Mouse (Mus musculus) heart, postnatal 36 days (tissue): ENCODE results near the gene Ap3m1. TPM values are rescaled to one million over a fixed set of nuclear protein-coding genes. Genes with fewer than 3 reads are reported as not detected.
"Not testable (repeated sequence)": the region's sequence is repeated elsewhere in the genome, so short reads cannot be mapped to it uniquely, and the experiment has no call there.

Source experiments
- DNase-seq, 2 experiments: peaks; one replicate each; pipeline ENCODE4 v3.0.0; 2021 to 2022
- intact Hi-C: fragments of 180-260 bp; cut with DNase I; formaldehyde crosslinking; loops from one replicate; pipeline ENCODE4 v1.15.1; 2025
- total RNA-seq, 2 experiments: library from RNA; stranded (reverse); gene quantifications; 2 replicates each; pipeline ENCODE4 v1.2.3; 2021

The Ap3m1 gene
- total RNA-seq, result 10 to 100 TPM; 58.0 to 62.9 TPM

DNA sequence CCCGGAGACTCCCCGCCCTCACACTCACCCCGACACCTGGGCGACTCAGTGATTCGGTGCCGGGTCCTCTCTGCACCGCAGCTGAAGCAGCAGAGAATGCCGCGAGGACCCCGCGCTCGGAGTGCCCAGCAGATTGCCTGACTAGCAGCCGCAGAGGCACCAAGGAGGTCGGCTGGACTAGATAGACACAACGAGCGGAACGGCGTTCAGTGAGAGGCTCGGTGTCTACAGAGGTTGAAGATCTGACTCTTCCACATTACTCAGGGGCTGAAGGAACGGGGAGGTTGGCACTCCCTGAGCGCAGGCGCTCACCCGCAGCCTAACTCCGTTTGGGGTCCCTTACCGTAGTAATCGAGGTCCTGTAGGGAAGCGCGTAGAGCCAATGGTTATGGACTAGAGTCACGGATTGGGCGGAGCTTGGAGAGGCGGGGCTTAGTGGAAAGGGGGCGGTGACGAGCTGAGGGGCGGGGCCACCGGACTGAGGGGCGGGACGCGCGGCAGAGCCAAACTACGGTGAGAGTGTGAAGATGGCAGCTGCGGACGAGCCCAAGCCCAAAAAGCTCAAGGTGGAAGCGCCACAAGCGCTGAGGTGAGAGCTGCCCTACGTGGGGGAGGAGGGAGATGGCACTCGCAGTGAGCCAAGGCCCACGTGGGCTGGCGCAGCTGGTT lies at the start of gene Ap3m1, which contains the start of gene Adk:
TSS of gene Ap3m1 (minus strand) at position 397 of the 669 bp plus-strand sequence.
TSS of gene Adk (plus strand) at position 463 of the 669 bp plus-strand sequence.
- DNase-seq, result peak; percentile 95 to 97
- intact Hi-C loops, result no loop called here

DNA sequence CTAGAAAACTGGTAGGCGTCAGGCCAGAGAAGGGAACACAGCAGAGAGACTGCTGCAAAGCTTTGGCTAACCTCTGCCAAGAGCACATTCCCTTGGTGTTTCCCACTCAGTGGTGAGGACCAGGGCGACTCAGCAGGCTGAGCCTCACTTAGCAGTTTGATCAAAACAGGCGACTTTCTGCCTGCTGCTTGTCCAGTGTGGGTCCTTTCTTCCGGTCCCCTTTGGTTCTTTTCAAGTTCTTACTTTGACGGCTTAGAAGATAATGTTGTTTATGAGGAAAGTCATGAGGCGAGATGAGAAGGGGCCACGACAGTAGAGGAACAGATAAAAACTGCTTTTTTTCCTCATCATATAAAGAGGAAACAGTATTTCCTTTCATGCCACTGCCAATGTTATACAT lies 49.3 kb upstream of the Ap3m1 start:
- intact Hi-C loops, result no loop called here
- DNase-seq, result peak; percentile 44 to 55

DNA sequence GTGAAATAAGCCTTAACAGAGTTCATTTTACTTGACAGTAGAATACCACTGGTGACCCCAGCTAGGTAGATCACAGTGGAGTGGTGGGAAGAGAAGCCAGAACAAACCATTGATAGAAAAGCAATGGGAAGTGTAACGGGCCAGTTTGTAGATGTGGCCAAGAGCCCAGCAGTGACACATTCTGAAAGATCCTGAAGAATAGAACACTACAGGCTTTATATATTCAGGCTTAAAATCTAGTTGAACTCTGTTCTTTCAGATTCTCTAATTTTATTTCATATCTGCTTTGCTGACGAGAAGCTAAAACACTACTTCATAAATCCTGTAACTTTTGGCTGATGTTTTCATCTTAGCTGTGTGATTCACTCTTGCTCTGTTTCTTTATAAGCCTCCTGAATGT lies 48.6 kb upstream of the Ap3m1 start:
- intact Hi-C loops, result no loop called here
- DNase-seq, result no peak

DNA sequence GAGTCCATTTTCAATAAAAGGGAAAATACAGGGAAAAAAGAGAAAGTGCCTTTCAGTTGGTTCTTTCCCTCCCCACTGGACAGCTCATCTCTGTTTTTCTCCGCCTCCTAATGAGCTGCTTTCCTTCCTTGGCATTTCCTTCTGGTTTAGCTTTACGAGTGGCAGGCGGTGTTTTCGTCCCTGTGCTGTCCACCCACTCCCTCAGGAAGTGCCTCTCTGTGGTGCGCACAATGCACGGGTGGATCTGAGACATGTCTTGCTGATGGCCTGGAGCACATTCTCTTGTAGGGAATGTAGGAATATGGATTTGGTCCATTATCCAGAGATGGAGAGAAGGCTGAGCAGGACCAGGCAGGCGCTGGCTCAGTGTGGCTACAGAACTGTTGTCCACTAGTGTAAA lies 47.1 kb upstream of the Ap3m1 start:
- intact Hi-C loops, result no loop called here
- DNase-seq, result no peak

DNA sequence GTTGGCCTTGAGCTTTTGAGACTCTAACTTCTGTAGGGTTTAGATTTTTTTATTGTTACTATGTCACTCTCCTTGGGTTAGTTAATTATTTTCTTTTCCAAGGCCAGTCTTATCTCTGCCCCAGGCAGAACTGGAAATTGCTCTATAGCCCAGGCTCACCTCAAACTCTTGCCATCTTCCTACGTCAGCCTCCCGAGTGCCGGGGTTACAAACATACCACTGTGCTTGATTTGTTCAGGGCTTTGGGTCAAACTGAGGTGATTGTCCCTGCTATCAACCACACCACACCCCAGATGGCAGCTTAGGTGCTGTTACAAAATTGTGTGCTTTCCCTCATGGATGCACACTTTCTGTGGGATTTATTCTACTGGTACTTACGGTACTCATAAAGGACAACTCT lies 44.4 kb upstream of the Ap3m1 start:
- DNase-seq, result no peak
- intact Hi-C loops, result no loop called here

DNA sequence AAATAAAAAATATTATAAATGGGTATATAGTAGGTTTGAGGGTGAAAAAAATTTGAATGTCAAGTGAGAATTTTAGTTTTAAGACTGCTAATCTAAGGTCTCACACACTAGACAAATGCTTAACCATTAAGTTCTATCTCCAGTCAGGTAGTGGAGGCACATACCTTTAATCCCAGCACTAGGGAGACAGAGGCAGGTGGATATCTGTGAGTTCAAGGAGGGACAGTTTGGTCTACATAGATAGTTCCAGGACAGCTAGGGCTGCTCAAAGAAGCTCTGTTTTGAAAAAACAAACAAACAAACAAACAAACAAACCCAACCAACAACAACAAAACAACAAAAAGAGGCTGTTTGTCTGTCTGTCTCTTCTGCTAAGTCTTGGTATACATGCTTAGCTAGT lies 44.0 kb upstream of the Ap3m1 start:
- no peak for DNase-seq
- intact Hi-C loops, result no loop called here

DNA sequence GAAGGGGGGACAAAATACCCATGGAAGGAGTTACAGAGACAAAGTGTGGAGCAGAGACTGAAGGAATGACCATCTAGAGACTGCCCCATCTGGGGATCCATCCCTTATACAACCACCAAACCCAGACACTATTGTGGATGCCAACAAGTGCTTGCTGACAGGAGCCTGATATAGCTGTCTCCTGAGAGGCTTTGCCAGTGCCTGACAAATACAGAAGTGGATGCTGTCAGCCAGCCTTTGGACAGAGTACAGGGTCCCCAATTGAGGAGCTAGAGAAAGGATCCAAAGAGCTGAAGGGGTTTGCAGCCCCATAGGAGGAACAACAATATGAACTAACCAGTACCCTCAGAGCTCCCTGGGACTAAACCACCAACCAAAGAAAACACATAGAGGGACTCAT lies 41.9 kb upstream of the Ap3m1 start:
- DNase-seq, intact Hi-C loops: not testable (repeated sequence)

DNA sequence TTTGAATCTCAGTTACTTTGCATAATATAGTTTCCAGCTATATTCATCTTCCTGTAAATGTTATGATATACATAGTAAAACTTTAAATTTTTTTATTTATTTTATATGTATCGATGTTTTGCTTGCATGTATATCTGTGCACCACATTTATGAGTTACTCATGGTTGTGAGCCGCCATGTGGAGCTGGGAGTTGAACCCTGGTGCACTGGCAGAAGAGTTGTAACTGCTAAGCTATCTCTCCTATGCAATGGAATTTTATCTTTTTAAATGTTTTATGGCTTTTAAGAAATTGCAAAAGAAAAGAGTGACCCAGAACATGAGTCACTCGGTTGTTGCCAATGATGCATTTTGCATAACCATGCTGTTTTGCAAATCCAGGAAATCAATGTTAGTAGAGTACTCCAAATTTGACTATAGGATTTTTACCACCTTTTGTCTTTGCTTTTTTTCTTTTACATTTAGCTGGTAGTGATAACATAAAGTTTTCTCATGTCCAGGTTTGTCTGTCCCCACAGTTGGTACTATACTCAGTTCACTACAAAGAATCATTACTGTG lies 38.7 kb upstream of the Ap3m1 start:
- intact Hi-C loops, result no loop called here
- DNase-seq, result no peak

DNA sequence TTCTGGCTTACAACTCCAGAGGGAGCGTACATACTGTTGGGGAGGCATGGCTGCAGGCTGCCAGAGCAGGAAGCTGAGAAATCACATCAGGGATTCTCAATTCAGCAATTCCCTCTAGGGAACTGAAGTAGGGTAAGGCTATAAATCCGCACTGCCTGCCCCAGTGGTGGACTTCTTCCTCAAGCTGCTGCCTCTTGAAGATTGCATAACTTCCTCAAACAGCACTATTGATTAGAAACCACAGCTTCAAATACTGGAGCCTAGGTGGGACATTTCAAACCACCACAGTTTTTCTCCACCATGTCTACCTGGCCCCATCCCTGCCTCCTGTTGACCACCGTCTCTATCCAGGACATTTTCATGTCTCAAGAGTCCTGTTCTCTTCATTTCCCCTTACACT lies 38.1 kb upstream of the Ap3m1 start:
- intact Hi-C loops, result no loop called here
- DNase-seq, result no peak

DNA sequence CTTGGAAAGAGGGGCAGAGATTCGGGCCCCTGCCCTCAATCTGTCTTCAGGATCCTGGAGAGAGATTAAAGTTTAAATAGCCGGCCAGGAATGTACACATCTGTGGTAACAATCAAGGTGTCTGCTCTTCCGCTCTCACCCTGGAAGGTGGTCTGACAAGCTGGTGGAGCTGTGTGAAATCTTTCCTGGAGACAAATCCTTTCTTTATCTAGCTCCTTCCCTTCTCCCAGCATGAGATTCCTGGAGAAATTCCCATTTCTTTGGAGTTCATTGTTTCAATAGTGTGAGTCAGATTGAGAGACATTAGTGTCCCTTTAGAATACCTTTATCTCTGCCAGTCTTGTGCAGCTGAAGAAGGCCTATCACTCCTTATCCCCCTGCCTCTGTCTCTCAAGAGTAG lies 36.4 kb upstream of the Ap3m1 start:
- DNase-seq, result no peak
- intact Hi-C loops, result no loop called here

DNA sequence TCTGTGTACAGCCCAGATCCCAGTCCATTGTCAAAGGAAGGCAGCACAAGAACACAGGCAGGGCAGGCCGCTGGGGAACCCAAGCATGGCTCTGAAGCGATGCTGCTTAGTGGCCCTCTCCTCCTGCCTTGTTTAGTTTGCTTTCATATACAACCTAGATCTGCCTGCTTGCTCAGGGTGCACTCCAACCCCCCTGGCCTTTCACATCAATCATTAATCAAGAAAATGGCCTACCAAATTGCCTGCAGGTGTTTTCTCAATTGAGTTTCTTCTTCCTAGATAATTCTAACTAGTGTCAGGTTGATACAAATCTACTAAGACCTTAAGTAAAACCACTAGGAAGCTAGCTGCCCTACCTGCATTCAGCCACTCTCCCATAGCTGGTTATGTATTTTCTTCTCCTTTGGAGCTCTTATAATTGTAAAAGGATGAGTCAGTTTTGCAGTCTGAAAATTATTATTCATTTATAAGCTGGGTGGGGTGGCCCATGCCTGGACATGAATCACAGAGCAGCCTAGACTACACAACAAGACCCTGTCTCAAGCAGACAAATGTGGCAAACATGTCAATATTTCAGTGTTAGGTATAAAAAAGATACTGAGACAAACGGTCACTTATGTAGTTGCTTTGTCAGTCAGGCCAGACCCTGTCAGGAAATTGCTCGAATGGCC lies 35.2 kb upstream of the Ap3m1 start:
- intact Hi-C loops, result no loop called here
- DNase-seq, result no peak

DNA sequence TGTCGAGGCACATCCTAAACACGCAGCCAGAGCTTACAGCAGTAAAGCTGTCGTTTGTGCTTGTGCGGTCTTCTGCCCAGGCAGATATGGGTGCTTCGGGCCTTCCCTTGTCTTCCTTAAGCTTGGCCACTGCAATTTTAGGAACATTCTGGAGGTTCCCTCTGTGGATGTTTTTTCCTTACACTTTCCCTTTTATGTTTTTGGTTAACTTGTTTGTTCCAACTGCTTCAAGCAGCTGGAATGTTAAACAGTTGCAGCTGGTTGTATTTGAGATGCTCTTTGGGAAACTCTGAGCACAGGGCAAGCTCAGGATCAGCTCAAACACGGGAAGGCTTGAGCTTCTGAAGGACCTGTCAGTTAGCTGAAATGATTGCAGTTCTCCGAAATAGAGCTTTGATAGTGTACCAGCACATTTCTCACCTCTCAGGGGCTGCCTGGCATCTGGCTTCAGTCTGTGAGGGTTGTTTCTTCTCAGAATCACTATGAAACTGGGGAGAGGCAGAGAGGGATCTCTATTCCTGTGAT lies 34.6 kb upstream of the Ap3m1 start:
- intact Hi-C loops, result no loop called here

DNA sequence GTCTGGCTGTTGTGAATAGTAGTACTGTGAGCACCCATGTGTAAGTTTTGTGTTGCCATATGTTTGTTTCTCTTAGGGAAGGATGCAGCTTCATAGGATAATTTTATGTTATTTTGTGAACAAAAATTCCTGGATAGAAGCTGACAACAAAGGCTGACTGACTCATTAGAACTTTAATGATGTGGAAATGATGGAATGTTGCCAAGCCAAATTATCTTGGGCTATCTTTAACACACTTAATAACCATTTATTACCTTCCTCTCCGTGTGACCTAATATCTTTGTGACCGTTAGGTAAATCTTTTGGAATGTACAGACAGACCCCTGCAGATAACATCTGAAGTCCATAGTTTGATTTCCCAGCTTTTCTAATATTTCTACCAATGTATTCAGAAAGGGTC lies 33.8 kb upstream of the Ap3m1 start:
- intact Hi-C loops, result no loop called here

More for the DNA sequence above, 34.6 kb upstream of the Ap3m1 start:
- no peak for DNase-seq

DNA sequence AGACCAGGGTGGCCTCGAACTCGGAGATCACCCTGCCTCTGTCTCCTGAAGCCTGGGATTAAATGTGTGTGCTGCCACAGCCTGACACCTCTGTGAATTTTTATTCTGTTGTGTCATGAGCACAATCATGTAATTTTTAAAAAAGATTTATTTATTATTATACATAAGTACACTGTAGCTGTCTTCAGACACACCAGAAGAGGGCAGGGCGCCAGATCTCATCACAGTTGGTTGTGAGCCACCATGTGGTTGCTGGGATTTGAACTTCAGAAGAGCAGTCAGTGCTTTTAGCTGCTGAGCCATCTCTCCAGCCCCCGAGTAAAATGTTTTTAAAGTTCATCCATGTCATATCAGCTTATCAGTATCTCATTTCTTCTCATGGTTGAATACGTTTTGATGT lies 33.4 kb upstream of the Ap3m1 start:
- intact Hi-C loops, result no loop called here
- no peak for DNase-seq

More for the DNA sequence above, 33.8 kb upstream of the Ap3m1 start:
- no peak for DNase-seq

DNA sequence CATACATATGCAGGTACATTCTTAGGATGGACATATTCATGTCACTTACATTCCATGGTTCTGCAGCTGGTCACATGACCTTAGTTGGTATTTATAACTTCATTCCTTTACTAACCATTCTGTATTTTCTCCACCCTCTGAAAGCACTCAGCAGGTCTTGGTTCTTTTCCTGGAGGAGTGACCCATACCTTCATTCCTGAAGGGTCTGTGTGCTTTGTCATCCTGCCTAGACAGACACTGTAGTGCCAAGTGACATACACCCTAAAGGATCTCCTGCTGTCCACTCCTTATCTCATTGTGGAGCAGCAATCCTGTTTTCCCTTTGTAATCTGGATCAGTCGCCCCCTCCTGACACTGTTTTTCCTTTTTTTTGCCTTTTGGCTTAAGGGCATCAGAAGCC lies 30.5 kb upstream of the Ap3m1 start:
- no peak for DNase-seq
- intact Hi-C loops, result no loop called here

DNA sequence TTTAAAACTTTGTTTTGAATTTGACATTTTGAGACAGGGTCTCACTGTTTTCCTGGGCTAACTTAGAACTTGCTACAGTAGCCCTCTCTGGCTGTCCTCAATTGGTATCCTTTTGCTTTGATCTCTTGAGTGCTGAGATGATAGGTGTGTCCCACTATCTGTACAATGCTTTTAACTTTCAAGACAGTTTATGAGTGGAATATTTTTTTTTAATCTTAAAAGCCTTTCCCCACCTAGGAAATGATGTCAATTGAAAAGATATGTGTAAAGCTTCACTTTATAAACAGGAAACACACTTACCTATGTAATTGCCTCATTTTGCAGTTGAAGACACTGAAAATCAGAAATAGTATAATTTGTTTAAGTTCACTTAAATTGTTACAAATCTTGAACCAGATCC lies 26.2 kb upstream of the Ap3m1 start:
- no peak for DNase-seq
- intact Hi-C loops, result no loop called here

DNA sequence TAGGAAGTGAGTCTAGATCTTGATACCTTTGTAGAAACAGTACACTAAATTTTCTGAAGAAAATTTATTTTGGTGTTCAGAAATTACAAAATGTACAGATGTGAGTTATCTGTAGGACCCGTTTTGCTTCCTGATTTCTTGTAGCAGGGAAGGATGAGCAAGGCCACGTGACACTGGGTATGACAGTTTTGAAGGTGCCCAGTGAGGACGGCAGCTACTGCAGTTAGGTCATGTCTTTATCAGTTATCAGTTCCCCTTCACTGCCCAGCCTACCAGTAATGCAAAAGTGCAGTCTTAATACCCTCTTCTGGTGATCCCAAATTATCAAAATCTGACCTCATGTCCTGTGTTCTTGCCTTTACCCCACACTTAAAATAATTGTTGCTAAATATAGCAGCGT lies 25.6 kb upstream of the Ap3m1 start:
- intact Hi-C loops, result no loop called here
- no peak for DNase-seq

DNA sequence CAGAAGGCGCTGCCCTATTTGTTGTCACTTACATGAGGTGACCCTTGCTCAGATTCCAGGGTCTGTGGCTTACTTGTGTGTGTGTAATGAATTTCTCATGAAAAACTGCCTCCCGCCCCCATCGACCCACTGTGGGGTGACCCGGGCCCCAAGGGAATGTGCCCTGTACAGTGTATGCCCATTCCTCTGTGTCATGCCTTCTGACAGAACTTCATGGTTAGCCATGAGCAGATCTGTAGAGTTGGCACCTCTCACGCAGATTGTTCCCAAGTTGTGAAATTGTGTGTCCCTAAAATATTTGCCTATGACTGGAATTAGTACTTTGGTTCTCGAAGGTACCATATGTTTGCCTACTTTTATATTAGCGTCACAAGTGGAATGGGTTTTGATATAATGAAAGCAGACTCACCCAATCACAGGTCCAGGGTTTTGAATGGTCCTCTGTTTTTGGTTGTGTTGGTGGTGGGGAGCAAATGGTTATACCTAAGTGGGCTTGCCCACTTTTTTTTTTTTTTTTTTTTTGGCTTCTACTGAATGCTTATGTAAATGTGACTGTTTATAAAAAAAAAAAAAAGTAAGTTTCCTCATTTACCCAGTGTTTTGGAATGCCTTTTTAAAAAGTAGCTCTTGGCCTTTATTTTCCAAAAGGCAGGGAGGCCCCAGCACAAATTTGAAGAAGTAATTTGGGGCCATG lies 24.3 kb upstream of the Ap3m1 start:
- intact Hi-C loops, result no loop called here
- DNase-seq, result no peak

DNA sequence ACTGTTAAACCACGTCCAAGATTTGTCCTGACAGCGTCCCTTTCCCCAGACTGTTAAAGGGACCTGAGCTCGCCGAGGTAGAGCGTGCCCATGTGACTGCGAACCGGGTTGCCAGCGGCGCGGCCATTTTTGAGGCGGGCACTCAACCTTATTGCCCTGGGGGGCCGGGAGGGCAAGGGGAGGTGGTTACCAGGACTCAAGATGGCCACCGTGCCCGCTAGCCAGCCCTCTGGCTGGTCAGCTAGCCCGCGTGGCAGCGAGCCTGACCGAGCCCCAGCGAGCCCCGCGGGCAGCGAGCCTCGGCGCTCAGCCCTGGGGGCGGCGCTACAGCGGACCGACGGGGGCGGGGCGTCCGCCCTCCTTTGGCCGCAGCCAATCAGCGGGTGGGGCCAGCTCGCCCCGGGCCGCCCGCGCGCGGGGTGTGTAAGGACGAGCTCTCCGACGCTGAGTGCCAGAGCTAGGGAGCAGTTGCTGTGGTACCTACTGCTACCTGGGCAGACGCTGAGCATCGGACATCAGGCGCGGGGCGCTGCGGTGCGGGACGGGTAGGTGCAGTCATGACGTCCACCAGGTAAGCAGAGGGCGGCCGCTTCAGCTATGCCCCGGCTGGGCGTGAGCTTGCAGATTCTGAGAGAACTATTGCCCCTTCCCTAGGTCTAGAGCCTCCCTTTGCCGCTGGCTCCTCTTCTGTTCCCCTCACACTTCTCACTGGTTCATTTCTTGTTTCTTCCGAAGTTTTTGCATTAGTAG lies 23.6 kb upstream of the Ap3m1 start:
- peak; percentile 95 to 96 for DNase-seq
- intact Hi-C loops, result no loop called here
